ENCODE assay signal across 18 mouse cellular contexts in the genomic region with DNA sequence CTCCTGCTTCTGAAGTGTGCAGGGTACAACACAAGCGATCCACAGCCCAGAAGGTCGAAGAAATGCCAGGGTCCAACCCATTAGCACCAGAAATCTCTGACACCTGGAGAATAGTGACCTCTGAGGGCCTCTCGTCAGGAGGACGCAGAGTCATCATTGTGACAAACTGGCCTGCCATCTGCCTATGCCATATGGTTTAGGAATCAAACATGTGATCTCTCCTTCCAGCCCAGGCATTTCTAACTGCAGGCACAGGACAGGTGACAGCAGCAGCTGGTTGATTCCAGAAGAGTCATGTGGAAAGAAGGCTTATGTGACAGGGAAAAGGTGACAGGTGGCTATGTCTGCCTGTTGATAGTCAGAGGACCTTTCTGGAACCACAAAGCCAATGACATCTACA.
DNase-seq lines count a peak whose midpoint lies in the region; ATAC-seq and TF ChIP-seq lines count a peak whose summit lies in the region.
"Had no signal": no experiment of that assay in that cellular context is flagged by ENCODE, and none has a peak within 500 bp of the region (broad histone marks: within the 10 kb centered on the region; RNA-seq: fewer than 3 reads in every experiment).

No protein-coding gene starts in this region.

- H3K4me2 ChIP-seq in embryonic facial prominence, embryonic 15.5 days (replicated peaks), result no peak overlapping the region
- H3K4me2 ChIP-seq: neural tube, embryonic 13.5 days; stomach, embryonic 15.5 days had no signal

- WGBS in cerebellum, adult 2 months, result 8% methylated on average over 4 of the region's 4 CpGs
- WGBS in embryonic facial prominence, embryonic 15.5 days, result 77% methylated on average over 4 of the region's 4 CpGs

- H3K4me3 ChIP-seq in cerebellum, adult 2 months (replicated peaks; ENCODE audit: insufficient read depth, low read depth, low read length), result no peak overlapping the region
- H3K4me3 ChIP-seq in embryonic facial prominence, embryonic 15.5 days (replicated peaks), result no peak overlapping the region
- H3K4me3 ChIP-seq: layer of hippocampus, adult 2 months; neural tube, embryonic 13.5 days; stomach, embryonic 15.5 days had no signal

- no peaks in the 10 kb centered on the region for H3K27me3 ChIP-seq in cerebellum, adult 2 months (ENCODE audit: control insufficient read depth, insufficient read depth, low read length)
- H3K27me3 ChIP-seq in embryonic facial prominence, embryonic 15.5 days, result no peaks in the 10 kb centered on the region
- H3K27me3 ChIP-seq: neural tube, embryonic 13.5 days; stomach, embryonic 15.5 days had no signal

- 0 out of 2 replicates have a peak, but pooled peaks have one; percentile 19 for ATAC-seq in embryonic facial prominence, embryonic 15.5 days (ENCODE audit: insufficient number of reproducible peaks, low FRiP score, low TSS enrichment, low read depth)
- ATAC-seq in CD4-positive, CD25-positive, alpha-beta regulatory T cell, adult 4 months, result no peak
- ATAC-seq: forebrain, embryonic 16.5 days; intestine, embryonic 16.5 days; liver, postnatal 0 days had no signal

- DNase-seq in left cerebral cortex, adult 18-20 months (ENCODE audit: low spot score in 2 of 2), result peak; percentile 12 to 21
- no peak for DNase-seq in left cerebral cortex, postnatal 14 days (ENCODE audit: low spot score in 2 of 2)
- DNase-seq in brain, embryonic 14.5 days (ENCODE audit: low read depth), result peak; percentile 11
- peak; percentile 8 to 20 for DNase-seq in cerebellum, adult 2 months
- DNase-seq in MN1 (ENCODE audit: low spot score), result no peak
- DNase-seq: adrenal gland, postnatal 36 days; kidney, postnatal 10 days; liver; liver, postnatal 0 days; lung, postnatal 14 days; thymus, adult 2 months had no signal

- no peak overlapping the region for H3K27ac ChIP-seq in cerebellum, adult 2 months (ENCODE audit: insufficient read depth, low read length)
- no peak overlapping the region for H3K27ac ChIP-seq in embryonic facial prominence, embryonic 15.5 days (replicated peaks)
- H3K27ac ChIP-seq: layer of hippocampus, adult 2 months; neural tube, embryonic 13.5 days; stomach, embryonic 15.5 days had no signal

- no peaks in the 10 kb centered on the region; the same call in 1 of the 2 replicates for H3K4me1 ChIP-seq in cerebellum, adult 2 months (ENCODE audit: control insufficient read depth, insufficient read depth, low read length)
- H3K4me1 ChIP-seq in embryonic facial prominence, embryonic 15.5 days, result no peaks in the 10 kb centered on the region
- H3K4me1 ChIP-seq: neural tube, embryonic 13.5 days; stomach, embryonic 15.5 days had no signal

- TF ChIP-seq POLR2A in brain, embryonic 14.5 days (IDR thresholded peaks at IDR 0.05; ENCODE audit: borderline replicate concordance, extremely low read depth, insufficient read depth, insufficient read length, poor library complexity, severe bottlenecking), result no peak
- no peak for TF ChIP-seq POLR2A in cerebellum, adult 2 months (IDR thresholded peaks at IDR 0.05; ENCODE audit: borderline replicate concordance, insufficient read depth, low read length)

- no peak overlapping the region for H3K9ac ChIP-seq in embryonic facial prominence, embryonic 15.5 days
- H3K9ac ChIP-seq: liver, postnatal 0 days; neural tube, embryonic 13.5 days; stomach, embryonic 15.5 days had no signal

- no peaks in the 10 kb centered on the region for H3K36me3 ChIP-seq in embryonic facial prominence, embryonic 15.5 days
- H3K36me3 ChIP-seq: neural tube, embryonic 13.5 days; stomach, embryonic 15.5 days had no signal

- no peak for TF ChIP-seq CTCF in brain, embryonic 14.5 days (IDR thresholded peaks at IDR 0.05; ENCODE audit: borderline replicate concordance, extremely low read depth, insufficient read depth, insufficient read length)
- no peak for TF ChIP-seq CTCF in cerebellum, adult 2 months (IDR thresholded peaks at IDR 0.05; ENCODE audit: borderline replicate concordance, insufficient read depth, low read depth, low read length)

- intact Hi-C loops in left cerebral cortex, postnatal 14 days (cut with DNase I), result no loop called here

- H3K9me3 ChIP-seq in embryonic facial prominence, embryonic 15.5 days (replicated peaks), result no peaks in the 10 kb centered on the region
- H3K9me3 ChIP-seq: neural tube, embryonic 13.5 days; stomach, embryonic 15.5 days had no signal

Comparison
In these comparisons a context has a peak if more than half of its experiments do, and no peak if none do; other contexts are left out.
1. DNase-seq: peak in left cerebral cortex, adult 18-20 months (2 of 2), brain, embryonic 14.5 days (single experiment) and cerebellum, adult 2 months (2 of 2); none in left cerebral cortex, postnatal 14 days (0 of 2) and MN1 (single experiment).